Comparison of ENCODE assay signal across 8 mouse cellular contexts in the genomic region with DNA sequence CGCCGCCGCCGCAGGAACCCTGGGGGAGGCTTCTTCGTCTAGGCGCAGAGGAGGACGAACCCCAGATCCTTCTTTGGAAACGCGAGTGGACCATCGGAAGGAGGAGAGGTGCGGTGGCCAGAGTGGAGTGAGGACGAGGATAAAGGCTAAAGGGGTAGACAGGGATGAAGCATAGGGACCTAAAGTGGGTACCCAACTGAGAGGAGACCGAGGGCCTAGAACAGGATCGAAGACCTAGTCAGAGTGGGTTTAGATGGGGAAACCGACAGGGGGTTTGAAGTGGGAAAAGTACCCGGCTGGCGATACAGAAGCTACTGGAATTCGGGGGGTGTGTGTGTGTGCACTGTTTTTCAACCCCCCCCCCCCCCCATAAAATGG. TPM values are rescaled to one million over a fixed set of nuclear protein-coding genes. Genes with fewer than 3 reads are reported as not detected.
DNase-seq lines count a peak whose midpoint lies in the region; ATAC-seq and TF ChIP-seq lines count a peak whose summit lies in the region.

No protein-coding gene starts in this region.

- H3K9me3 ChIP-seq in megakaryocyte, embryonic 14.5 days = peaks cover 24% of the 10 kb centered on the region
- H3K9me3 ChIP-seq in limb, embryonic 14.5 days (ENCODE audit: control insufficient read depth, low read length) = peaks cover 10% of the 10 kb centered on the region

- H3K36me3 ChIP-seq in megakaryocyte, embryonic 14.5 days (replicated peaks; ENCODE audit: low read length) = peaks cover 36% of the 10 kb centered on the region
- peaks cover 17% of the 10 kb centered on the region for H3K36me3 ChIP-seq in limb, embryonic 14.5 days (ENCODE audit: control insufficient read depth, insufficient read depth, low read length)
- peaks cover 6% of the 10 kb centered on the region; the same call in 1 of the 2 replicates for H3K36me3 ChIP-seq in small intestine, adult 2 months (ENCODE audit: control insufficient read depth, insufficient read depth, low read length)

- H3K27me3 ChIP-seq in cerebellum, adult 2 months (ENCODE audit: control insufficient read depth, insufficient read depth, low read length) = no peaks in the 10 kb centered on the region
- no peaks in the 10 kb centered on the region for H3K27me3 ChIP-seq in megakaryocyte, embryonic 14.5 days (replicated peaks)
- H3K27me3 ChIP-seq in limb, embryonic 14.5 days (ENCODE audit: control insufficient read depth, insufficient read depth, low read length) = no peaks in the 10 kb centered on the region
- no peaks in the 10 kb centered on the region for H3K27me3 ChIP-seq in small intestine, adult 2 months (ENCODE audit: control insufficient read depth, insufficient read depth, low read length)

- 2% methylated on average over 18 of the region's 18 CpGs for WGBS in cerebellum, adult 2 months
- WGBS in limb, embryonic 14.5 days = 4% methylated on average over 18 of the region's 18 CpGs
- 3% methylated on average over 18 of the region's 18 CpGs for WGBS in small intestine, adult 2 months

- DNase-seq in cerebellum, adult 2 months = no peak
- DNase-seq in cerebellum, postnatal 14 days = no peak
- no peak for DNase-seq in limb, embryonic 14.5 days (ENCODE audit: low spot score)
- no peak for DNase-seq in MN1 (ENCODE audit: low spot score)
- no peak for DNase-seq in kidney, adult 18-20 months

- H3K9ac ChIP-seq in limb, embryonic 14.5 days (ENCODE audit: low read depth, low read length, severe bottlenecking) = peak overlapping the region; percentile 67

- no peak for TF ChIP-seq POLR2A in cerebellum, adult 2 months (IDR thresholded peaks at IDR 0.05; ENCODE audit: borderline replicate concordance, insufficient read depth, low read length)
- no peak for TF ChIP-seq POLR2A in limb, embryonic 14.5 days (IDR thresholded peaks at IDR 0.05; ENCODE audit: borderline replicate concordance, extremely low read depth, insufficient read depth, insufficient read length)
- TF ChIP-seq POLR2A in small intestine, adult 2 months (IDR thresholded peaks at IDR 0.05; ENCODE audit: low read depth, low read length) = no peak

- no peak for TF ChIP-seq CTCF in cerebellum, adult 2 months (IDR thresholded peaks at IDR 0.05; ENCODE audit: borderline replicate concordance, insufficient read depth, low read depth, low read length)
- TF ChIP-seq CTCF in small intestine, adult 2 months (IDR thresholded peaks at IDR 0.05; ENCODE audit: extremely low read depth, insufficient read length, insufficient replicate concordance, low read depth, low read length) = no peak

- H3K4me3 ChIP-seq in cerebellum, adult 2 months (replicated peaks; ENCODE audit: insufficient read depth, low read depth, low read length) = peak overlapping the region; percentile 95
- peak overlapping the region; percentile 95 for H3K4me3 ChIP-seq in megakaryocyte, embryonic 14.5 days (replicated peaks)
- H3K4me3 ChIP-seq in limb, embryonic 14.5 days (replicated peaks; ENCODE audit: low read length) = peak overlapping the region; percentile 80
- H3K4me3 ChIP-seq in small intestine, adult 2 months (ENCODE audit: low read depth, low read length) = peak overlapping the region; percentile 77

- peak overlapping the region; percentile 10 for H3K27ac ChIP-seq in cerebellum, adult 2 months (ENCODE audit: insufficient read depth, low read length)
- no peak overlapping the region; the same call in 1 of the 2 replicates for H3K27ac ChIP-seq in limb, embryonic 14.5 days (replicated peaks; ENCODE audit: low read depth, low read length)
- peak overlapping the region; percentile 2; the same call in 1 of the 2 replicates for H3K27ac ChIP-seq in small intestine, adult 2 months (ENCODE audit: insufficient read depth, low read depth, low read length)

- no peaks in the 10 kb centered on the region for H3K4me1 ChIP-seq in cerebellum, adult 2 months (ENCODE audit: control insufficient read depth, insufficient read depth, low read length)
- peaks cover 29% of the 10 kb centered on the region for H3K4me1 ChIP-seq in megakaryocyte, embryonic 14.5 days
- 0 out of 2 replicates have a peak, but pooled peaks cover 2% of the 10 kb centered on the region for H3K4me1 ChIP-seq in limb, embryonic 14.5 days (ENCODE audit: control insufficient read depth, insufficient read depth, low read length)
- no peaks in the 10 kb centered on the region for H3K4me1 ChIP-seq in small intestine, adult 2 months (ENCODE audit: control insufficient read depth, insufficient read depth, insufficient read length, low read length)

- peak overlapping the region; percentile 81 for H3K4me2 ChIP-seq in limb, embryonic 14.5 days (replicated peaks; ENCODE audit: low read depth, low read length, severe bottlenecking)

- ATAC-seq in megakaryocyte, adult 5-6 weeks (ENCODE audit: poor library complexity, severe bottlenecking) = no peak
- ATAC-seq in limb, embryonic 14.5 days (ENCODE audit: low FRiP score, low read depth) = no peak; the same call in 1 of the 2 replicates

RNA-seq across cellular contexts. Expression of gene Chfr, which starts 0.4 kb away (rescaled TPM):
- 100 and 105 TPM in 2 replicates for polyA plus RNA-seq in cerebellum, adult 2 months (2012; rRNA removed)
- polyA plus RNA-seq in megakaryocyte, embryonic 14.5 days (2012; ENCODE audit: insufficient read depth, low replicate concordance) = 16.6 and 30.1 TPM in 2 replicates
- 45.7 and 49.6 TPM in 2 replicates for total RNA-seq in megakaryocyte, adult 5-6 weeks (2015)
- 73.1 and 78.6 TPM in 2 replicates for total RNA-seq in megakaryocyte, adult 5-6 weeks (2017)
- 51.7 and 55.7 TPM in 2 replicates for polyA plus RNA-seq in limb, embryonic 14.5 days (2012; rRNA removed)
- polyA plus RNA-seq in limb, embryonic 14.5 days (2014; fragmentation: Nextera tagmentation; extraction: Ambion mirVana) = 33.8 and 38.8 TPM in 2 replicates
- 24.6 and 65.1 TPM in 2 replicates for polyA plus RNA-seq in small intestine, adult 2 months (2012; rRNA removed)

RNA-seq across cellular contexts. Expression of gene Zfp605, which starts 26.2 kb away (rescaled TPM):
- polyA plus RNA-seq in cerebellum, adult 2 months (2012; rRNA removed) = 7.0 and 7.5 TPM in 2 replicates
- polyA plus RNA-seq in megakaryocyte, embryonic 14.5 days (2012; ENCODE audit: insufficient read depth, low replicate concordance) = 1.00 TPM in 1 of 2 replicates, not detected in the other
- 2.5 and 4.2 TPM in 2 replicates for total RNA-seq in megakaryocyte, adult 5-6 weeks (2015)
- total RNA-seq in megakaryocyte, adult 5-6 weeks (2017) = 5.9 and 8.1 TPM in 2 replicates
- polyA plus RNA-seq in limb, embryonic 14.5 days (2012; rRNA removed) = 2.4 and 3.0 TPM in 2 replicates
- 3.4 and 5.7 TPM in 2 replicates for polyA plus RNA-seq in limb, embryonic 14.5 days (2014; fragmentation: Nextera tagmentation; extraction: Ambion mirVana)
- 0.04 and 0.10 TPM in 2 replicates for polyA plus RNA-seq in small intestine, adult 2 months (2012; rRNA removed)

RNA-seq across cellular contexts. Expression of gene Gtpbp6, which starts 28.1 kb away (rescaled TPM):
- 145 and 152 TPM in 2 replicates for polyA plus RNA-seq in cerebellum, adult 2 months (2012; rRNA removed)
- polyA plus RNA-seq in megakaryocyte, embryonic 14.5 days (2012; ENCODE audit: insufficient read depth, low replicate concordance) = 49.5 and 52.6 TPM in 2 replicates
- total RNA-seq in megakaryocyte, adult 5-6 weeks (2015) = 7.5 and 14.5 TPM in 2 replicates
- 15.9 and 17.9 TPM in 2 replicates for total RNA-seq in megakaryocyte, adult 5-6 weeks (2017)
- polyA plus RNA-seq in limb, embryonic 14.5 days (2012; rRNA removed) = 152 and 173 TPM in 2 replicates
- 30.2 and 32.9 TPM in 2 replicates for polyA plus RNA-seq in limb, embryonic 14.5 days (2014; fragmentation: Nextera tagmentation; extraction: Ambion mirVana)
- 53.2 and 101 TPM in 2 replicates for polyA plus RNA-seq in small intestine, adult 2 months (2012; rRNA removed)

RNA-seq across cellular contexts. Expression of gene Plcxd1, which starts 36.3 kb away (rescaled TPM):
- polyA plus RNA-seq in cerebellum, adult 2 months (2012; rRNA removed) = 7.2 and 7.8 TPM in 2 replicates
- polyA plus RNA-seq in megakaryocyte, embryonic 14.5 days (2012; ENCODE audit: insufficient read depth, low replicate concordance) = 0.10 TPM in 1 of 2 replicates, not detected in the other
- total RNA-seq in megakaryocyte, adult 5-6 weeks (2015) = not detected in 2 replicates
- total RNA-seq in megakaryocyte, adult 5-6 weeks (2017) = 0.11 TPM in 1 of 2 replicates, not detected in the other
- polyA plus RNA-seq in limb, embryonic 14.5 days (2012; rRNA removed) = 0.89 and 1.1 TPM in 2 replicates
- 0.88 and 1.0 TPM in 2 replicates for polyA plus RNA-seq in limb, embryonic 14.5 days (2014; fragmentation: Nextera tagmentation; extraction: Ambion mirVana)
- 0.28 and 0.86 TPM in 2 replicates for polyA plus RNA-seq in small intestine, adult 2 months (2012; rRNA removed)

RNA-seq across cellular contexts. Expression of gene Golga3, which starts 40.4 kb away (rescaled TPM):
- polyA plus RNA-seq in cerebellum, adult 2 months (2012; rRNA removed) = 21.7 and 22.5 TPM in 2 replicates
- 0.26 and 2.0 TPM in 2 replicates for polyA plus RNA-seq in megakaryocyte, embryonic 14.5 days (2012; ENCODE audit: insufficient read depth, low replicate concordance)
- total RNA-seq in megakaryocyte, adult 5-6 weeks (2015) = 11.9 and 12.6 TPM in 2 replicates
- 22.7 and 24.6 TPM in 2 replicates for total RNA-seq in megakaryocyte, adult 5-6 weeks (2017)
- polyA plus RNA-seq in limb, embryonic 14.5 days (2012; rRNA removed) = 16.8 and 20.4 TPM in 2 replicates
- 29.7 and 30.8 TPM in 2 replicates for polyA plus RNA-seq in limb, embryonic 14.5 days (2014; fragmentation: Nextera tagmentation; extraction: Ambion mirVana)
- polyA plus RNA-seq in small intestine, adult 2 months (2012; rRNA removed) = 4.1 and 6.7 TPM in 2 replicates
